Mouse (Mus musculus): ENCODE results near the gene Kat2b.

GRCm38 (mm10) chr17:53532425-53532824 lies 34.2 kb upstream of the Kat2b start:
- TF ChIP-seq CTCF (IDR thresholded peaks at IDR 0.05; ENCODE audit: low read depth, low read length): no peak
- no peak for TF ChIP-seq POLR2A (IDR thresholded peaks at IDR 0.05; ENCODE audit: borderline replicate concordance, low read depth, low read length)

Data from bone marrow macrophage, adult 2 months (primary cell).